Mouse (Mus musculus) ES-Bruce4 (cell line): ENCODE measurements at regions not wholly inside any gene's neighbourhood (a gene's known extent, or its start where the extent isn't known, plus 50 kb on each side); places are given as distances from the start of the nearest gene placed in this dataset.

Source experiments
- H3K27ac ChIP-seq: 2 replicates; pipeline ENCODE4 v1.5.1; 2012; ENCODE audit warnings: low read length, inconsistent platforms; ENCODE audit not compliant: insufficient read depth
- H3K27me3 ChIP-seq: 2 replicates; pipeline ENCODE4 v1.6.1; 2012; ENCODE audit warnings: mild to moderate bottlenecking, low read length, inconsistent platforms; ENCODE audit not compliant: control insufficient read depth, poor library complexity, insufficient read depth, severe bottlenecking
- H3K36me3 ChIP-seq: 2 replicates; pipeline ENCODE4 v1.6.1; 2012; ENCODE audit warnings: inconsistent platforms, mild to moderate bottlenecking, low read length, moderate library complexity; ENCODE audit not compliant: control insufficient read depth, poor library complexity, insufficient read depth, severe bottlenecking
- H3K4me1 ChIP-seq: one replicate; pipeline ENCODE4 v1.8.1; 2011; ENCODE audit warnings: low read length; ENCODE audit not compliant: control insufficient read depth, insufficient read depth
- H3K4me3 ChIP-seq: 2 replicates; pipeline ENCODE4 v1.5.1; 2011; ENCODE audit warnings: low read depth, mild to moderate bottlenecking, low read length
- H3K9ac ChIP-seq: 2 replicates; pipeline ENCODE4 v1.6.1; 2012; ENCODE audit warnings: low read depth, mild to moderate bottlenecking, inconsistent platforms; ENCODE audit not compliant: poor library complexity, severe bottlenecking
- H3K9me3 ChIP-seq: replicated peaks from 2 replicates; pipeline ENCODE4 v1.6.1; 2012; ENCODE audit warnings: mild to moderate bottlenecking, low read length, inconsistent platforms; ENCODE audit not compliant: control insufficient read depth, poor library complexity, insufficient read depth, severe bottlenecking
- CTCF ChIP-seq: IDR thresholded peaks from one replicate; pipeline ENCODE4 v1.8.1; 2011; ENCODE audit warnings: low read depth, low read length
- EP300 ChIP-seq: IDR thresholded peaks from 2 replicates; pipeline ENCODE4 v1.6.1; 2011; ENCODE audit warnings: low read depth, low read length; ENCODE audit not compliant: insufficient read depth
- POLR2A ChIP-seq: IDR thresholded peaks from one replicate; pipeline ENCODE4 v1.8.1; 2011; ENCODE audit warnings: low read length; ENCODE audit not compliant: insufficient read depth

DNA sequence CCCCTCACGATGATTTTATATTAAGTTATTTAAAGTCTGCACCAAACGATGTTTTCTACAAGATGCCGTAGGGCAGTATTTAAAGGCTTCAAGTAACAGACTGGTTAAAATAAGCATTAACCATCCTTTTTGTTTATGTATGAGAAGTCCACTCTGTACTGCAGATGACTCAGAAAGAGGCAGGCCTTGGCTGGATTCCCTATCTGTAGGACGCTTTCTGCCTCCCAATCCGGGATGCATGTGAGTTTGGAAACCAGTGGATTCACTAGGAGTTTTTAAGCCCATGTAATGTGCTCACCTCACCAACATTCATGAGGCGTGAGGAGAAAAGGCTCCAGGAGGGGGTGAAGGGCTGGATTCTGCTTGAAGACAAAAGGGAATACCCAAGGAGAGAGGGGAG is 63.1 kb downstream of the Cmpk2 start:
- no peak for TF ChIP-seq POLR2A
- TF ChIP-seq EP300: no peak
- TF ChIP-seq CTCF: no peak
- Histone ChIP-seq H3K9me3 (peaks cover 5% of the 10 kb centered on the region), H3K27me3 (no peaks in the 10 kb centered on the region), H3K4me1 (no peaks in the 10 kb centered on the region), H3K27ac (no peak overlapping the region), H3K9ac (no peak overlapping the region), H3K36me3 (no peaks in the 10 kb centered on the region), H3K4me3 (no peak overlapping the region)
